Mouse (Mus musculus): ENCODE measurements at regions not wholly inside any gene's neighbourhood (a gene's known extent, or its start where the extent isn't known, plus 50 kb on each side); places are given as distances from the start of the nearest gene placed in this dataset.

- TF ChIP-seq POLR2A (IDR thresholded peaks at IDR 0.05; ENCODE audit: control insufficient read depth in 1 of 2, insufficient read depth in 1 of 2, low read depth in 1 of 2, low read length in 2 of 2, poor library complexity in 1 of 2): no peak
- no peak for TF ChIP-seq CTCF (IDR thresholded peaks at IDR 0.05 in 2 of 3, conservative IDR thresholded peaks at IDR 0.05 in 1 of 3; ENCODE audit: control insufficient read depth in 1 of 3, insufficient read depth in 1 of 3, low read depth in 2 of 3, low read length in 3 of 3, poor library complexity in 1 of 3, severe bottlenecking in 1 of 3)
- TF ChIP-seq ZNF384 (IDR thresholded peaks at IDR 0.05; ENCODE audit: low read depth, low read length): no peak
- no peak for TF ChIP-seq MAX (IDR thresholded peaks at IDR 0.05; ENCODE audit: low read length)
- no peak for TF ChIP-seq E2F4 (IDR thresholded peaks at IDR 0.05; ENCODE audit: borderline replicate concordance, low read depth, low read length)
- no peak for TF ChIP-seq MYC (IDR thresholded peaks at IDR 0.05; ENCODE audit: low read depth, low read length)
- TF ChIP-seq EP300 (IDR thresholded peaks at IDR 0.05; ENCODE audit: low read depth in 1 of 2, low read length in 2 of 2): no peak
- no peak for TF ChIP-seq NELFE (IDR thresholded peaks at IDR 0.05; ENCODE audit: low read depth, low read length)
Observed at GRCm38 (mm10) chr13:107617582-107617981, 426.7 kb upstream of the Smim15 start.
